Mouse (Mus musculus): ENCODE measurements at regions not wholly inside any gene's neighbourhood (a gene's known extent, or its start where the extent isn't known, plus 50 kb on each side); places are given as distances from the start of the nearest gene placed in this dataset.

GRCm38 (mm10) chr17:88168262-88169096 is 103.4 kb upstream of the Fbxo11 start:
- no peak for ATAC-seq (replicated peaks; ENCODE audit: insufficient number of reproducible peaks, low FRiP score, low TSS enrichment, poor library complexity, severe bottlenecking)

GRCm38 (mm10) chr17:88171606-88172005 is 106.5 kb upstream of the Fbxo11 start:
- no peak for ATAC-seq (replicated peaks; ENCODE audit: insufficient number of reproducible peaks, low FRiP score, low TSS enrichment, poor library complexity, severe bottlenecking)

- no peak for ATAC-seq (replicated peaks; ENCODE audit: insufficient number of reproducible peaks, low FRiP score, low TSS enrichment, poor library complexity, severe bottlenecking)
Measured at GRCm38 (mm10) chr17:88173354-88174032, 108.4 kb upstream of the Fbxo11 start.

- no peak for ATAC-seq (replicated peaks; ENCODE audit: insufficient number of reproducible peaks, low FRiP score, low TSS enrichment, poor library complexity, severe bottlenecking)
Measured at GRCm38 (mm10) chr17:88174242-88174679, 109.2 kb upstream of the Fbxo11 start.

- peak; percentile 86 for ATAC-seq (replicated peaks; ENCODE audit: insufficient number of reproducible peaks, low FRiP score, low TSS enrichment, poor library complexity, severe bottlenecking)
Measured at GRCm38 (mm10) chr17:88175951-88176623, 111.0 kb upstream of the Fbxo11 start.

GRCm38 (mm10) chr17:88190735-88191134 is 125.6 kb upstream of the Fbxo11 start:
- ATAC-seq (replicated peaks; ENCODE audit: insufficient number of reproducible peaks, low FRiP score, low TSS enrichment, poor library complexity, severe bottlenecking) = peak; percentile 89

GRCm38 (mm10) chr17:88191444-88191843 is 126.4 kb upstream of the Fbxo11 start:
- no peak for ATAC-seq (replicated peaks; ENCODE audit: insufficient number of reproducible peaks, low FRiP score, low TSS enrichment, poor library complexity, severe bottlenecking)

GRCm38 (mm10) chr17:88191930-88192807 is 127.1 kb upstream of the Fbxo11 start:
- no peak for ATAC-seq (replicated peaks; ENCODE audit: insufficient number of reproducible peaks, low FRiP score, low TSS enrichment, poor library complexity, severe bottlenecking)

GRCm38 (mm10) chr17:88194693-88195092 is 129.6 kb upstream of the Fbxo11 start:
- ATAC-seq (replicated peaks; ENCODE audit: insufficient number of reproducible peaks, low FRiP score, low TSS enrichment, poor library complexity, severe bottlenecking) = no peak

- ATAC-seq (replicated peaks; ENCODE audit: insufficient number of reproducible peaks, low FRiP score, low TSS enrichment, poor library complexity, severe bottlenecking) = no peak
Measured at GRCm38 (mm10) chr17:88195303-88195702, 130.2 kb upstream of the Fbxo11 start.

- ATAC-seq (replicated peaks; ENCODE audit: insufficient number of reproducible peaks, low FRiP score, low TSS enrichment, poor library complexity, severe bottlenecking) = no peak
Measured at GRCm38 (mm10) chr17:88195893-88196292, 130.8 kb upstream of the Fbxo11 start.

GRCm38 (mm10) chr17:88196322-88196721 is 131.2 kb upstream of the Fbxo11 start:
- no peak for ATAC-seq (replicated peaks; ENCODE audit: insufficient number of reproducible peaks, low FRiP score, low TSS enrichment, poor library complexity, severe bottlenecking)

GRCm38 (mm10) chr17:88197381-88197780 is 132.3 kb upstream of the Fbxo11 start:
- no peak for ATAC-seq (replicated peaks; ENCODE audit: insufficient number of reproducible peaks, low FRiP score, low TSS enrichment, poor library complexity, severe bottlenecking)

- ATAC-seq (replicated peaks; ENCODE audit: insufficient number of reproducible peaks, low FRiP score, low TSS enrichment, poor library complexity, severe bottlenecking) = no peak
Measured at GRCm38 (mm10) chr17:88201249-88201970, 136.3 kb upstream of the Fbxo11 start.

- no peak for ATAC-seq (replicated peaks; ENCODE audit: insufficient number of reproducible peaks, low FRiP score, low TSS enrichment, poor library complexity, severe bottlenecking)
Measured at GRCm38 (mm10) chr17:88202214-88202613, 137.1 kb upstream of the Fbxo11 start.

GRCm38 (mm10) chr17:88209565-88209964 is 144.5 kb upstream of the Fbxo11 start:
- ATAC-seq (replicated peaks; ENCODE audit: insufficient number of reproducible peaks, low FRiP score, low TSS enrichment, poor library complexity, severe bottlenecking) = peak; percentile 43; the same call in 1 of the 2 replicates

GRCm38 (mm10) chr17:88212121-88212520 is 147.0 kb upstream of the Fbxo11 start:
- no peak for ATAC-seq (replicated peaks; ENCODE audit: insufficient number of reproducible peaks, low FRiP score, low TSS enrichment, poor library complexity, severe bottlenecking)

- ATAC-seq (replicated peaks; ENCODE audit: insufficient number of reproducible peaks, low FRiP score, low TSS enrichment, poor library complexity, severe bottlenecking) = no peak
Measured at GRCm38 (mm10) chr17:88214746-88215145, 149.7 kb upstream of the Fbxo11 start.

Measured in monocyte, adult 5-6 weeks (primary cell).